Mouse (Mus musculus) erythroblast, adult 5-6 weeks (primary cell): Measurements from ENCODE around the gene Cldn5. TPM values are rescaled to one million over a fixed set of nuclear protein-coding genes. Genes with fewer than 3 reads are reported as not detected.

ENCODE experiments used
- total RNA-seq, 2 experiments: library from RNA; stranded (forward) in 1 of 2; stranded (reverse) in 1 of 2; fragments of 150-400 nt in 1 of 2; fragments of 200-764, 138-1000 nt in 1 of 2; gene quantifications; 2 replicates each; pipeline versions ENCODE4 v1.2.3 to v1.2.4; 2015 to 2017; ENCODE audit warnings: low replicate concordance in 2 of 2

Gene Cldn5
- total RNA-seq, 2 experiments from 2014 or later, result not detected

Other genes starting within 250 kb of the Cldn5 start
- not detected in 2 replicates for gene Tbx1, start 186.2 kb upstream of the Cldn5 start, total RNA-seq (2015; ENCODE audit: low replicate concordance)
- not detected in 2 replicates for gene Tbx1, start 186.2 kb upstream of the Cldn5 start, total RNA-seq (2017; ENCODE audit: low replicate concordance)
- 3.7 TPM in 1 of 2 replicates, not detected in the other for gene Gp1bb, start 154.4 kb upstream of the Cldn5 start, total RNA-seq (2015; ENCODE audit: low replicate concordance)
- gene Gp1bb, start 154.4 kb upstream of the Cldn5 start, total RNA-seq (2017; ENCODE audit: low replicate concordance), result 0.56 and 0.94 TPM in 2 replicates
- not detected in 2 replicates for gene Gm49601, start 150.4 kb upstream of the Cldn5 start, total RNA-seq (2015; ENCODE audit: low replicate concordance)
- 0.85 TPM in 1 of 2 replicates, not detected in the other for gene Gm49601, start 150.4 kb upstream of the Cldn5 start, total RNA-seq (2017; ENCODE audit: low replicate concordance)
- gene Sept5, start 146.9 kb upstream of the Cldn5 start, total RNA-seq (2015; ENCODE audit: low replicate concordance), result 13.4 and 19.4 TPM in 2 replicates
- gene Sept5, start 146.9 kb upstream of the Cldn5 start, total RNA-seq (2017; ENCODE audit: low replicate concordance), result 11.7 and 15.2 TPM in 2 replicates
- 26.1 and 27.3 TPM in 2 replicates for gene Ufd1, start 34.9 kb downstream of the Cldn5 start, total RNA-seq (2015; ENCODE audit: low replicate concordance)
- 32.5 and 54.9 TPM in 2 replicates for gene Ufd1, start 34.9 kb downstream of the Cldn5 start, total RNA-seq (2017; ENCODE audit: low replicate concordance)
- gene Cdc45, start 35.1 kb downstream of the Cldn5 start, total RNA-seq (2015; ENCODE audit: low replicate concordance), result 21.7 and 23.6 TPM in 2 replicates
- 28.5 and 33.2 TPM in 2 replicates for gene Cdc45, start 35.1 kb downstream of the Cldn5 start, total RNA-seq (2017; ENCODE audit: low replicate concordance)
- 12.7 and 14.0 TPM in 2 replicates for gene 2510002D24Rik, start 59.7 kb downstream of the Cldn5 start, total RNA-seq (2015; ENCODE audit: low replicate concordance)
- 6.3 and 10.9 TPM in 2 replicates for gene 2510002D24Rik, start 59.7 kb downstream of the Cldn5 start, total RNA-seq (2017; ENCODE audit: low replicate concordance)
- not detected in 2 replicates for gene Gm28539, start 59.7 kb downstream of the Cldn5 start, total RNA-seq (2015; ENCODE audit: low replicate concordance)
- 2.9 TPM in 1 of 2 replicates, not detected in the other for gene Gm28539, start 59.7 kb downstream of the Cldn5 start, total RNA-seq (2017; ENCODE audit: low replicate concordance)
- 5.4 and 39.7 TPM in 2 replicates for gene Mrpl40, start 100.0 kb downstream of the Cldn5 start, total RNA-seq (2015; ENCODE audit: low replicate concordance)
- gene Mrpl40, start 100.0 kb downstream of the Cldn5 start, total RNA-seq (2017; ENCODE audit: low replicate concordance), result 25.6 and 26.8 TPM in 2 replicates
- gene Hira, start 100.2 kb downstream of the Cldn5 start, total RNA-seq (2015; ENCODE audit: low replicate concordance), result 19.2 and 20.4 TPM in 2 replicates
- 13.9 and 24.5 TPM in 2 replicates for gene Hira, start 100.2 kb downstream of the Cldn5 start, total RNA-seq (2017; ENCODE audit: low replicate concordance)